Mouse (Mus musculus): ENCODE measurements around the gene Abcb1a.
"Not testable (repeated sequence)": the region's sequence is repeated elsewhere in the genome, so short reads cannot be mapped to it uniquely, and the experiment has no call there.

The Abcb1a gene

DNA sequence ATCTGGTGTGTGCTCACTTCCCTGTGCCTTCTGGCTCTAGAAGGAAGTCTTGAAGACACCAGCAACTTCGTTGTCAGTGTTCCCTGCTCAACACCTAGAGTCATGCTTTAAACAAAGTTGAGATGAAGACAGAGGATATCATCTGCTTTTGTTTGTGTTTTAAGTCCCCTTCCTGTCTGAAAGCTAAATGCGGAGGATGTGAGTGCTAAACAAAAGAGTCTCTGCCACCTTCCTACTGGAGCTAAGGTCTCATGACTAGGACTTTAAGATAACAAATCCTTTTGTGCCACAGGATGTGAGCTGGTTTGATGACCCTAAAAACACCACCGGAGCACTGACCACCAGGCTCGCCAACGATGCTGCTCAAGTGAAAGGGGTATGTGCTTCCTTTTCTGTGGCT lies 63.0 kb downstream of the Abcb1a start:
- DNase-seq (ENCODE audit: extremely low spot score, low read depth, low spot score), result no peak

DNA sequence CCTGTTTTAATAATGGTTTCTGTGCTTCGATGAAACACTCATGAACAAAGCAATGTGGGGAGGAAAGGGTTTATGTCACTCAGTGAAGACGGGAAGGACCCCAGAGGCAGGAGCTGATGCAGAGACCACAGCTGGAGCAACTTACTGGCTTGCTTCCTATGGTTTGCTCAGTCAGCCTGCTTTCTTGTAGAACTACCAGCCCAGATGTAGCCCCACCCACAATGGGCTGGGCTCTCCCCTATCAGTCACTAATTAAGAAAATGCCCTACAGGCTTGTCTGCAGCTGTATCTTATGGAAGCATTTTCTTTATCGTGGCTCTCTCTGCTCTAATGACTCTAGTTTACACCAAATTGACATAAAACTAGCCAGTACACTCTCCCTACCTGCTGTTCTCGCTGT lies 67.9 kb downstream of the Abcb1a start:
- DNase-seq (ENCODE audit: extremely low spot score, low read depth, low spot score), result no peak

GRCm38 (mm10) chr5:8732639-8733038 lies 72.8 kb downstream of the Abcb1a start:
- no peak for DNase-seq (ENCODE audit: extremely low spot score, low read depth, low spot score)

DNA sequence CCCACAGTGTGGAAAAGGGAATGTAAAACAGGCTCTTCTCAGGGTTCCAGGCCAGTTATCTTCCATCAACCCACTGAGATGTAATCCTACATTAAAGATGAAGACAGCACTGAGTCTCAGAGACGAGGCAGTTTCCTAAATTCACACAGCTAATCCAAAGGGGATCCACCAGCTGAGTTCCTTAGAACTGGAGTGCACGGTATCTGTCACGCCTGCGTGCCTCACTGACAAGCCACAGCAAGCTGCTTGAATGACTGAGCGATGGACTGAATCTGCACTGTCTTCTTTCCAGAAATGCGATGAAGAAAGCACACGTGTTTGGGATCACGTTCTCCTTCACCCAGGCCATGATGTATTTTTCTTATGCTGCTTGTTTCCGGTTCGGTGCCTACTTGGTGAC lies 73.4 kb downstream of the Abcb1a start:
- not testable (repeated sequence) for DNase-seq (ENCODE audit: extremely low spot score, low read depth, low spot score)

DNA sequence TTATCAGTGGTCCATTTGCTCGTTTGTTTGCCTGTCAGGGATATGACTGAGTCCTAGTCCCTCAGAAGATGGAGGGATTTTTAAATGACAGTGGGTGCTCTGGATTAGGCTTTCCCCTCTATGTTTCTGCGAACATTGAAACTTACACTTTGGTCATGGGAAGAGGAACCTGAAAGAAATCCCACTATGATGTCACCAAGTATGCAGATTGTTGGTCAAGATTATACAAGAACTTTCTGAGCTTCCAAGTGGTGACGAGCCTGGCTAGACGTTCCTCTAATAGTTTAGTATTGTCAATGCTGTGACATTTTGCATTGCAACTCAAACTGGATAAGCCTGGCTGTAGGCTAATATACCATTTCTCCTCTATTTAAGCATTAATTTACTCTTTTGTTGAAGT lies 76.5 kb downstream of the Abcb1a start:
- no peak for DNase-seq (ENCODE audit: extremely low spot score, low read depth, low spot score)

- DNase-seq (ENCODE audit: extremely low spot score, low read depth, low spot score), result no peak
Observed at GRCm38 (mm10) chr5:8737062-8737461, 77.2 kb downstream of the Abcb1a start.

- DNase-seq (ENCODE audit: extremely low spot score, low read depth, low spot score), result not testable (repeated sequence)
Observed at GRCm38 (mm10) chr5:8747244-8747643, 87.4 kb downstream of the Abcb1a start.

DNA sequence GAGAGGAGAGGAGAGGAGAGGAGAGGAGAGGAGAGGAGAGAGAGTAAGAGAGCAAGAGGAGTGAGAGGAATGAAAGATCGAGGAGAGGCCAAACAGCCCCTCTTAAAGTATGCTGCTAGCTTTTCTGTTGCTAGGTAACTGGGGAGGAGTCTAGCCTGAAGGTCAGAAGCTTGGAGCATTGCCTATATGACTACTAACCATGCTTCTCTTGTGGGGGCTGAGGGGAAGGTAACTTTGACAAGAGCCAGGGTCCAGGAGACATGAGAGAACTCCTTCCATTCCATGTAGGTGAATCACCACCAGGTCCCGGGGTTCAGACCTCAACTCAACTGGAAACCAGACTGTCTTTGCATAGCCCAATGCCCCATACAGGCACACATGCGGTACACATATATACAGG lies 113.0 kb downstream of the Abcb1a start:
- DNase-seq (ENCODE audit: extremely low spot score, low read depth, low spot score), result no peak

- no peak for DNase-seq (ENCODE audit: extremely low spot score, low read depth, low spot score)
Observed at GRCm38 (mm10) chr5:8778311-8778710, 118.4 kb downstream of the Abcb1a start.

- no peak for DNase-seq (ENCODE audit: extremely low spot score, low read depth, low spot score)
Observed at GRCm38 (mm10) chr5:8778751-8779150, 118.9 kb downstream of the Abcb1a start.

- DNase-seq (ENCODE audit: extremely low spot score, low read depth, low spot score), result no peak
Observed at GRCm38 (mm10) chr5:8792281-8792680, 132.4 kb downstream of the Abcb1a start.
